Mouse (Mus musculus): Measurements from ENCODE around the gene Lyrm9. TPM values are rescaled to one million over a fixed set of nuclear protein-coding genes. Genes with fewer than 3 reads are reported as not detected.
A peak's percentile ranks its signal among the peaks of the same experiment; 100 is the strongest.
"Not testable (repeated sequence)": the region's sequence is repeated elsewhere in the genome, so short reads cannot be mapped to it uniquely, and the experiment has no call there.

The Lyrm9 gene
- total and polyA plus RNA-seq, 2 experiments from 2014 or later: 6.9 to 51.7 TPM

DNA sequence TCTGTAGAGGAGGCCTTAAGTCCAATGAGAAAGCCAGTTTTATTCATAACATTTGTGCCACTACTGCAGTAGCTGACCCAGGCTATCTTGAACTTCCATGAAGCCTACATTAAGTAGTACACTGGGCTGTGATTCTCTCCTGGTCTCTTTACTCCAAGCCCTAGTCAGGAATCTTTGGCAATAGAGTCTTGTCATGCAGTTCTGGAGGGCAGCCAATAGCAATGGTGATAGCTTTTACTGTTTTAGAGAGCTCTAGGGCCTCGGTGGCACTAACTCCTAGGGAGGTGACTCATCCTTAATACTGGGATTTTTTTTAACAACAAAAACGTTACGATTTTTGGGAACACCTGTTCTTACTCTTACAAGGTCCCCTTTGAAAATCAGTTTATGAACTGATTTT lies 40.1 kb downstream of the Lyrm9 start:
- DNase-seq (ENCODE audit: low spot score): peak; percentile 58
- no peaks in the 10 kb centered on the region for H3K27me3 ChIP-seq (ENCODE audit: control insufficient read depth, insufficient read depth, low read length)

GRCm38 (mm10) chr11:78867696-78868095 lies 41.3 kb downstream of the Lyrm9 start:
- WGBS: 52% methylated on average over 3 of the region's 3 CpGs
- Histone ChIP-seq H3K9me3 (replicated peaks; ENCODE audit: control insufficient read depth, low read length) (no peaks in the 10 kb centered on the region), H3K4me1 (ENCODE audit: control insufficient read depth, insufficient read depth) (no peaks in the 10 kb centered on the region), H3K4me2 (ENCODE audit: low read depth, low read length) (no peak overlapping the region), H3K9ac (replicated peaks; ENCODE audit: low read depth, low read length) (no peak overlapping the region), H3K27me3 (ENCODE audit: control insufficient read depth, insufficient read depth, low read length) (no peaks in the 10 kb centered on the region), H3K4me3 (ENCODE audit: low read depth, low read length) (no peak overlapping the region), H3K27ac (ENCODE audit: low read depth) (no peak overlapping the region), H3K36me3 (replicated peaks; ENCODE audit: control insufficient read depth, insufficient read depth, low read length) (no peaks in the 10 kb centered on the region)
- ATAC-seq (ENCODE audit: insufficient read depth, low read depth): no peak
- no peak for DNase-seq (ENCODE audit: low spot score)
- TF ChIP-seq CTCF (IDR thresholded peaks at IDR 0.05; ENCODE audit: low read depth): no peak
- TF ChIP-seq EP300 (IDR thresholded peaks at IDR 0.05; ENCODE audit: low read depth): no peak

More for the DNA sequence above, 40.1 kb downstream of the Lyrm9 start:
- H3K4me2 ChIP-seq (ENCODE audit: low read depth, low read length): no peak overlapping the region
- TF ChIP-seq CTCF (IDR thresholded peaks at IDR 0.05; ENCODE audit: low read depth): no peak
- no peak for TF ChIP-seq EP300 (IDR thresholded peaks at IDR 0.05; ENCODE audit: low read depth)
- H3K4me1 ChIP-seq (ENCODE audit: control insufficient read depth, insufficient read depth): no peaks in the 10 kb centered on the region
- H3K9me3 ChIP-seq (replicated peaks; ENCODE audit: control insufficient read depth, low read length): no peaks in the 10 kb centered on the region
- no peak overlapping the region for H3K4me3 ChIP-seq (ENCODE audit: low read depth, low read length)
- ATAC-seq (ENCODE audit: insufficient read depth, low read depth): no peak
- H3K36me3 ChIP-seq (replicated peaks; ENCODE audit: control insufficient read depth, insufficient read depth, low read length): no peaks in the 10 kb centered on the region
- no peak overlapping the region for H3K27ac ChIP-seq (ENCODE audit: low read depth)
- H3K9ac ChIP-seq (replicated peaks; ENCODE audit: low read depth, low read length): no peak overlapping the region
- 24% methylated on average over 3 of the region's 3 CpGs for whole genome bisulfite sequencing

GRCm38 (mm10) chr11:78869205-78869604 lies 42.8 kb downstream of the Lyrm9 start:
- DNase-seq (ENCODE audit: low spot score); H3K9me3 ChIP-seq (replicated peaks; ENCODE audit: control insufficient read depth, low read length); H3K4me2 ChIP-seq (ENCODE audit: low read depth, low read length); H3K4me3 ChIP-seq (ENCODE audit: low read depth, low read length); H3K4me1 ChIP-seq (ENCODE audit: control insufficient read depth, insufficient read depth); ATAC-seq (ENCODE audit: insufficient read depth, low read depth); H3K27me3 ChIP-seq (ENCODE audit: control insufficient read depth, insufficient read depth, low read length); H3K27ac ChIP-seq (ENCODE audit: low read depth); H3K9ac ChIP-seq (replicated peaks; ENCODE audit: low read depth, low read length); H3K36me3 ChIP-seq (replicated peaks; ENCODE audit: control insufficient read depth, insufficient read depth, low read length): not testable (repeated sequence)
- WGBS: 91% methylated on average over 8 of the region's 8 CpGs

- no peak overlapping the region for H3K4me2 ChIP-seq (ENCODE audit: low read depth, low read length)
- DNase-seq (ENCODE audit: low spot score) (no peak), ATAC-seq (ENCODE audit: insufficient read depth, low read depth) (no peak)
- no peaks in the 10 kb centered on the region for H3K36me3 ChIP-seq (replicated peaks; ENCODE audit: control insufficient read depth, insufficient read depth, low read length)
- 89% methylated on average over 4 of the region's 4 CpGs for WGBS
- H3K4me1 ChIP-seq (ENCODE audit: control insufficient read depth, insufficient read depth): no peaks in the 10 kb centered on the region
- H3K4me3 ChIP-seq (ENCODE audit: low read depth, low read length): no peak overlapping the region
- TF ChIP-seq EP300 (IDR thresholded peaks at IDR 0.05; ENCODE audit: low read depth) (no peak), CTCF (IDR thresholded peaks at IDR 0.05; ENCODE audit: low read depth) (no peak)
- H3K27ac ChIP-seq (ENCODE audit: low read depth): no peak overlapping the region
- H3K9ac ChIP-seq (replicated peaks; ENCODE audit: low read depth, low read length): no peak overlapping the region
- no peaks in the 10 kb centered on the region for H3K9me3 ChIP-seq (replicated peaks; ENCODE audit: control insufficient read depth, low read length)
- H3K27me3 ChIP-seq (ENCODE audit: control insufficient read depth, insufficient read depth, low read length): no peaks in the 10 kb centered on the region
Observed at GRCm38 (mm10) chr11:78870891-78871290, 44.5 kb downstream of the Lyrm9 start.

- H3K4me2 ChIP-seq (ENCODE audit: low read depth, low read length): no peak overlapping the region
- no peaks in the 10 kb centered on the region for H3K9me3 ChIP-seq (replicated peaks; ENCODE audit: control insufficient read depth, low read length)
- 35% methylated on average over 2 of the region's 2 CpGs for WGBS
- TF ChIP-seq EP300 (IDR thresholded peaks at IDR 0.05; ENCODE audit: low read depth) (no peak), CTCF (IDR thresholded peaks at IDR 0.05; ENCODE audit: low read depth) (no peak)
- no peaks in the 10 kb centered on the region for H3K36me3 ChIP-seq (replicated peaks; ENCODE audit: control insufficient read depth, insufficient read depth, low read length)
- no peak overlapping the region for H3K27ac ChIP-seq (ENCODE audit: low read depth)
- ATAC-seq (ENCODE audit: insufficient read depth, low read depth): no peak
- no peak overlapping the region for H3K9ac ChIP-seq (replicated peaks; ENCODE audit: low read depth, low read length)
- no peak for DNase-seq (ENCODE audit: low spot score)
- H3K4me1 ChIP-seq (ENCODE audit: control insufficient read depth, insufficient read depth): no peaks in the 10 kb centered on the region
- H3K4me3 ChIP-seq (ENCODE audit: low read depth, low read length): no peak overlapping the region
- H3K27me3 ChIP-seq (ENCODE audit: control insufficient read depth, insufficient read depth, low read length): no peaks in the 10 kb centered on the region
Observed at GRCm38 (mm10) chr11:78872782-78873181, 46.4 kb downstream of the Lyrm9 start.

DNA sequence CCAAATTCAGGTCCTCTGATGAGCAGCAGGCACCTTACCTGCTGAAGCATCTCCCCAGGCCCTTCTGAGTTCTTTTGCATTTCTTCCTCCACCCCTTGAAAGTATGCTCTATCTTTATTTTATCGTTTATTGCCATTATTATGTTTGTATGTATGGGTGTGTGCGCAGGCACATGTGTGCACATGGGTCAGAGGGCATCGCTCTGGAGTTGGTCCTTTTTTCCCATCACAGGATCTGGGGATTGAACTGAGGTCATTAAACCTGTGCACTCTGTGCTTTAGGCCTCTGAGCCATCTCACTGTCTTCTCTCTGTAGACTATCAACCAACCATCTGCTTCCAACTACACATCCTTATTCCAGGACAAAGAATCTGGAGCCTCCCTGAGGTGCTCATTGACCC lies 53.3 kb downstream of the Lyrm9 start:
- no peaks in the 10 kb centered on the region for H3K9me3 ChIP-seq (replicated peaks; ENCODE audit: control insufficient read depth, low read length)
- WGBS: 82% methylated on average over 3 of the region's 3 CpGs
- no peak for ATAC-seq (ENCODE audit: insufficient read depth, low read depth)

More for the DNA sequence above, 53.3 kb downstream of the Lyrm9 start:
- Histone ChIP-seq H3K4me1 (ENCODE audit: control insufficient read depth, insufficient read depth) (no peaks in the 10 kb centered on the region), H3K27ac (ENCODE audit: low read depth) (no peak overlapping the region), H3K4me2 (ENCODE audit: low read depth, low read length) (no peak overlapping the region), H3K27me3 (ENCODE audit: control insufficient read depth, insufficient read depth, low read length) (no peaks in the 10 kb centered on the region), H3K9ac (replicated peaks; ENCODE audit: low read depth, low read length) (no peak overlapping the region), H3K36me3 (replicated peaks; ENCODE audit: control insufficient read depth, insufficient read depth, low read length) (no peaks in the 10 kb centered on the region), H3K4me3 (ENCODE audit: low read depth, low read length) (no peak overlapping the region)
- no peak for DNase-seq (ENCODE audit: low spot score)
- TF ChIP-seq CTCF (IDR thresholded peaks at IDR 0.05; ENCODE audit: low read depth) (no peak), EP300 (IDR thresholded peaks at IDR 0.05; ENCODE audit: low read depth) (no peak)

All from heart, postnatal 0 days (tissue).